Mouse (Mus musculus): ENCODE measurements at regions not wholly inside any gene's neighbourhood (a gene's known extent, or its start where the extent isn't known, plus 50 kb on each side); places are given as distances from the start of the nearest gene placed in this dataset.

- TF ChIP-seq HCFC1 (IDR thresholded peaks at IDR 0.05; ENCODE audit: borderline replicate concordance, insufficient read depth, low read length), result no peak
- TF ChIP-seq ZNF384 (IDR thresholded peaks at IDR 0.05; ENCODE audit: low read depth, low read length), result no peak
- no peak for TF ChIP-seq CHD2 (IDR thresholded peaks at IDR 0.05; ENCODE audit: low read depth, low read length)
- no peak for TF ChIP-seq ZC3H11A (IDR thresholded peaks at IDR 0.05; ENCODE audit: borderline replicate concordance, low read depth, low read length)
These were observed 154.3 kb upstream of the Lrrn1 start for GRCm38 (mm10) chr6:107375274-107375673.
